Mouse (Mus musculus) lung, adult 2 months (tissue): ENCODE measurements around the gene Fyb. TPM values are rescaled to one million over a fixed set of nuclear protein-coding genes. Genes with fewer than 3 reads are reported as not detected.
A peak's percentile ranks its signal among the peaks of the same experiment; 100 is the strongest.
"Not testable (repeated sequence)": the region's sequence is repeated elsewhere in the genome, so short reads cannot be mapped to it uniquely, and the experiment has no call there.

Experiments
- DNase-seq: peaks from one replicate; pipeline ENCODE4 v3.0.0; 2022
- H3K4me1 ChIP-seq: fragments of 200-500 bp; 2 replicates; pipeline ENCODE4 v1.6.1; 2011; ENCODE audit warnings: low read length; ENCODE audit not compliant: control insufficient read depth, insufficient read depth
- H3K4me3 ChIP-seq: fragments of 200-500 bp; replicated peaks from 2 replicates; pipeline ENCODE3; 2011; ENCODE audit warnings: low read depth, mild to moderate bottlenecking, control low read depth, low read length; ENCODE audit errors: extremely low read depth
- CTCF ChIP-seq: fragments of 200-500 bp; IDR thresholded peaks from 2 replicates; pipeline ENCODE4 v1.5.1; 2011; ENCODE audit warnings: mild to moderate bottlenecking, low read length, control low read depth; ENCODE audit not compliant: insufficient read depth
- POLR2A ChIP-seq: fragments of 200-500 bp; IDR thresholded peaks from 2 replicates; pipeline ENCODE4 v1.6.1; 2011; ENCODE audit warnings: low read depth, mild to moderate bottlenecking, control low read depth, low read length, borderline replicate concordance; ENCODE audit errors: extremely low read depth
- WGBS: fragments of 180-500 bp; shearing (Covaris S2); methylation state at CpG from one replicate; pipeline ENCODE4 v1.1.7; 2018; 5-methylcytosine and 5-hydroxymethylcytosine counted together
- polyA plus RNA-seq: library from polyadenylated mRNA; depleted of rRNA; stranded (reverse); fragments of >200 nt; gene quantifications from 2 replicates; pipeline ENCODE4 v1.2.3, GENCODE M21; 2012

The Fyb gene
- polyA plus RNA-seq, 1 experiment, result 48.1 TPM

- Histone ChIP-seq H3K4me1 (no peaks in the 10 kb centered on the region; the same call in 1 of the 2 replicates), H3K4me3 (no peak overlapping the region)
- WGBS, result 29% methylated on average over 5 of the region's 5 CpGs
- TF ChIP-seq POLR2A (no peak), CTCF (no peak)
- no peak for DNase-seq
Observed at GRCm38 (mm10) chr15:6574283-6574960, 51.8 kb downstream of the Fyb start.

GRCm38 (mm10) chr15:6577971-6578370 lies 55.3 kb downstream of the Fyb start:
- WGBS, result 23% methylated on average over 9 of the region's 9 CpGs
- peaks cover 2% of the 10 kb centered on the region; the same call in 1 of the 2 replicates for H3K4me1 ChIP-seq
- no peak overlapping the region for H3K4me3 ChIP-seq
- no peak for DNase-seq
- TF ChIP-seq CTCF (no peak), POLR2A (no peak)

GRCm38 (mm10) chr15:6578654-6579053 lies 56.0 kb downstream of the Fyb start:
- no peak for DNase-seq
- 63% methylated on average over 2 of the region's 2 CpGs for WGBS
- H3K4me3 ChIP-seq, result no peak overlapping the region

GRCm38 (mm10) chr15:6579194-6579768 lies 56.6 kb downstream of the Fyb start:
- 15% methylated on average over 15 of the region's 15 CpGs for WGBS
- DNase-seq, result no peak
- TF ChIP-seq POLR2A (no peak), CTCF (no peak)

More at GRCm38 (mm10) chr15:6578654-6579053, 56.0 kb downstream of the Fyb start:
- H3K4me1 ChIP-seq, result peaks cover 2% of the 10 kb centered on the region; the same call in 1 of the 2 replicates
- no peak for TF ChIP-seq CTCF
- no peak for TF ChIP-seq POLR2A

GRCm38 (mm10) chr15:6579769-6580261 lies 57.2 kb downstream of the Fyb start:
- DNase-seq, result no peak
- H3K4me3 ChIP-seq, result no peak overlapping the region

More at GRCm38 (mm10) chr15:6579194-6579768, 56.6 kb downstream of the Fyb start:
- peaks cover 2% of the 10 kb centered on the region; the same call in 1 of the 2 replicates for H3K4me1 ChIP-seq
- peak overlapping the region; percentile 50 for H3K4me3 ChIP-seq

GRCm38 (mm10) chr15:6584645-6585044 lies 62.0 kb downstream of the Fyb start:
- 79% methylated on average over 4 of the region's 4 CpGs for WGBS
- H3K4me1 ChIP-seq, result peaks cover under 1% of the 10 kb centered on the region; the same call in 1 of the 2 replicates
- no peak for TF ChIP-seq CTCF
- no peak for DNase-seq
- no peak overlapping the region for H3K4me3 ChIP-seq

More at GRCm38 (mm10) chr15:6579769-6580261, 57.2 kb downstream of the Fyb start:
- WGBS, result 54% methylated on average over 11 of the region's 11 CpGs
- peaks cover 2% of the 10 kb centered on the region; the same call in 1 of the 2 replicates for H3K4me1 ChIP-seq
- TF ChIP-seq CTCF, result no peak
- TF ChIP-seq POLR2A, result no peak

GRCm38 (mm10) chr15:6586351-6586750 lies 63.7 kb downstream of the Fyb start:
- 74% methylated on average over 7 of the region's 7 CpGs for WGBS
- not testable (repeated sequence) for H3K4me1 ChIP-seq, DNase-seq, H3K4me3 ChIP-seq

GRCm38 (mm10) chr15:6587526-6587925 lies 64.9 kb downstream of the Fyb start:
- Histone ChIP-seq H3K4me1 (no peaks in the 10 kb centered on the region), H3K4me3 (no peak overlapping the region)
- TF ChIP-seq CTCF (no peak), POLR2A (no peak)
- DNase-seq, result no peak
- 57% methylated on average over 3 of the region's 3 CpGs for WGBS

GRCm38 (mm10) chr15:6588192-6588591 lies 65.5 kb downstream of the Fyb start:
- 61% methylated on average over 7 of the region's 7 CpGs for WGBS
- H3K4me1 ChIP-seq, result no peaks in the 10 kb centered on the region
- no peak for TF ChIP-seq CTCF
- TF ChIP-seq POLR2A, result no peak
- H3K4me3 ChIP-seq, result no peak overlapping the region
- no peak for DNase-seq
